Mouse (Mus musculus) CH12.LX (cell line): ENCODE data around the gene Trim62. TPM values are rescaled to one million over a fixed set of nuclear protein-coding genes. Genes with fewer than 3 reads are reported as not detected.
A peak's percentile ranks its signal among the peaks of the same experiment; 100 is the strongest.

Experiments
- DNase-seq: peaks from one replicate; pipeline ENCODE4 v3.0.0-alpha.2; 2013; ENCODE audit errors: extremely low read depth
- H3K27ac ChIP-seq: 2 replicates; pipeline ENCODE4 v1.5.1; 2012; ENCODE audit warnings: low read depth, mild to moderate bottlenecking, control low read depth, moderate library complexity; ENCODE audit not compliant: insufficient read depth
- H3K27me3 ChIP-seq: replicated peaks from 2 replicates; pipeline ENCODE3; 2012; ENCODE audit warnings: inconsistent platforms
- H3K36me3 ChIP-seq, 2 experiments: replicated peaks in 1 of 2; 2 replicates each; pipeline versions ENCODE3 to v1.6.1; 2012; ENCODE audit warnings: inconsistent platforms in 1 of 2, low read length in 1 of 2, mild to moderate bottlenecking in 1 of 2, mixed read lengths in 1 of 2, moderate library complexity in 1 of 2; ENCODE audit not compliant: control insufficient read depth in 1 of 2, insufficient read depth in 1 of 2
- H3K4me1 ChIP-seq, 2 experiments: 2 replicates each; pipeline ENCODE4 v1.6.1; 2012; ENCODE audit warnings: inconsistent platforms in 1 of 2, moderate library complexity in 1 of 2; ENCODE audit not compliant: insufficient read depth in 2 of 2, control insufficient read depth in 1 of 2
- H3K4me2 ChIP-seq: 2 replicates; pipeline ENCODE4 v1.6.1; 2012; ENCODE audit warnings: low read depth, mild to moderate bottlenecking, control low read depth; ENCODE audit not compliant: poor library complexity, insufficient read depth, severe bottlenecking
- H3K4me3 ChIP-seq, 3 experiments: fragments of 150-350 bp in 1 of 3; sonication (generic) in 1 of 3; replicated peaks in 1 of 3; 2 replicates each; pipeline versions ENCODE3 to v1.5.1; 2011 to 2012; ENCODE audit warnings: low read depth in 2 of 3, low read length in 2 of 3, mild to moderate bottlenecking in 2 of 3, moderate library complexity in 2 of 3, control low read depth in 1 of 3, improper control_type of control experiment in 1 of 3, inconsistent platforms in 1 of 3, mixed read lengths in 1 of 3; ENCODE audit not compliant: poor library complexity in 1 of 3
- H3K79me2 ChIP-seq: replicated peaks from 2 replicates; pipeline ENCODE4 v1.6.1; 2012; ENCODE audit warnings: mild to moderate bottlenecking, moderate library complexity; ENCODE audit not compliant: control insufficient read depth, poor library complexity, insufficient read depth, severe bottlenecking; ENCODE audit errors: extremely low read depth
- H3K9ac ChIP-seq: 2 replicates; pipeline ENCODE4 v1.6.1; 2012; ENCODE audit warnings: low read depth, mild to moderate bottlenecking, control low read depth, moderate library complexity; ENCODE audit not compliant: insufficient read depth
- H3K9me3 ChIP-seq: replicated peaks from 2 replicates; pipeline ENCODE3; 2012; ENCODE audit warnings: low read length, inconsistent platforms, mixed read lengths
- ELF1 ChIP-seq: IDR thresholded peaks from 2 replicates; pipeline ENCODE4 v1.6.1; 2014; ENCODE audit warnings: low read depth, mild to moderate bottlenecking, inconsistent platforms, low read length, improper control_type of control experiment
- HCFC1 ChIP-seq: IDR thresholded peaks from 2 replicates; pipeline ENCODE4 v1.6.1; 2012; ENCODE audit warnings: low read depth, mild to moderate bottlenecking, inconsistent platforms, low read length, improper control_type of control experiment
- MEF2A ChIP-seq: IDR thresholded peaks from 2 replicates; pipeline ENCODE4 v1.6.1; 2014; ENCODE audit warnings: low read depth, mild to moderate bottlenecking, inconsistent platforms, low read length, improper control_type of control experiment, borderline replicate concordance
- MXI1 ChIP-seq: IDR thresholded peaks from 2 replicates; pipeline ENCODE4 v1.6.1; 2011; ENCODE audit warnings: mild to moderate bottlenecking, low read depth, low read length, improper control_type of control experiment
- MYC ChIP-seq: IDR thresholded peaks from 2 replicates; pipeline ENCODE4 v1.6.1; 2011; ENCODE audit warnings: low read depth, mild to moderate bottlenecking, improper control_type of control experiment, low read length
- NRF1 ChIP-seq: IDR thresholded peaks from 2 replicates; pipeline ENCODE4 v1.6.1; 2014; ENCODE audit warnings: low read depth, mild to moderate bottlenecking, inconsistent platforms, low read length, improper control_type of control experiment, moderate library complexity
- PAX5 ChIP-seq: IDR thresholded peaks from 2 replicates; pipeline ENCODE4 v1.6.1; 2012; ENCODE audit warnings: low read length, inconsistent platforms, mixed read lengths
- USF1 ChIP-seq: IDR thresholded peaks from 2 replicates; pipeline ENCODE4 v1.6.1; 2014; ENCODE audit warnings: low read depth, mild to moderate bottlenecking, inconsistent platforms, low read length, improper control_type of control experiment
- USF2 ChIP-seq: conservative IDR thresholded peaks from 2 replicates; pipeline ENCODE4 v1.6.1; 2011; ENCODE audit warnings: low read depth, low read length, improper control_type of control experiment
- dilution Hi-C: fragments of 300-500 bp; cut with MboI; formaldehyde crosslinking; loops from 2 replicates; pipeline ENCODE4 v1.14.3; 2020; ENCODE audit warnings: low sequenced_read_pairs; ENCODE audit not compliant: extremely low pct_unique_long_range_greater_than_20kb, extremely low pct_ligation_motif_present
- in situ Hi-C: fragments of 300-500 bp; cut with MboI; formaldehyde crosslinking; loops from 3 replicates; pipeline ENCODE4 v1.14.3; 2019; ENCODE audit warnings: low sequenced_read_pairs, low pct_ligation_motif_present, low pct_unique_long_range_greater_than_20kb, mixed read lengths
- polyA plus RNA-seq: library from polyadenylated mRNA; unstranded; fragments of >175 nt; gene quantifications from 2 replicates; pipeline ENCODE4 v1.2.1, GENCODE M21; 2012; ENCODE audit warnings: low read depth; ENCODE audit not compliant: insufficient read length
- total RNA-seq, 2 experiments: library from RNA; depleted of rRNA; stranded (reverse); fragments of 300-350 nt in 1 of 2; fragments of >200 nt in 1 of 2; gene quantifications; 2 replicates each; pipeline ENCODE4 v1.2.3; 2012 to 2014

The Trim62 gene
- total and polyA plus RNA-seq, 3 experiments = 0.40 to 2.7 (median 0.98) TPM

- no peak overlapping the region for H3K9ac ChIP-seq
- no peak for TF ChIP-seq ELF1
- no peak for TF ChIP-seq MXI1
- peak; percentile 59 for TF ChIP-seq USF2
- TF ChIP-seq USF1 = peak; percentile 69
- TF ChIP-seq MEF2A = no peak
- H3K79me2 ChIP-seq = no peaks in the 10 kb centered on the region
Measured at GRCm38 (mm10) chr4:128841259-128841658, 42.1 kb upstream of the Trim62 start.

GRCm38 (mm10) chr4:128844566-128844965, 38.8 kb upstream of the Trim62 start:
- Histone ChIP-seq H3K4me2 (no peak overlapping the region), H3K4me3 (no peak overlapping the region), H3K4me1 (peaks cover 14 to 25% of the 10 kb centered on the region in 2 experiments), H3K27ac (no peak overlapping the region), H3K36me3 (no peaks in the 10 kb centered on the region), H3K9me3 (no peaks in the 10 kb centered on the region), H3K9ac (no peak overlapping the region), H3K27me3 (no peaks in the 10 kb centered on the region), H3K79me2 (no peaks in the 10 kb centered on the region)
- in situ Hi-C loops = no loop called here
- no peak for TF ChIP-seq PAX5
- no peak for DNase-seq
- dilution Hi-C loops = no loop called here

More at GRCm38 (mm10) chr4:128841259-128841658, 42.1 kb upstream of the Trim62 start:
- no peak overlapping the region for H3K27ac ChIP-seq
- H3K4me1 ChIP-seq = peaks cover 13 to 31% of the 10 kb centered on the region in 2 experiments
- no peak overlapping the region for H3K4me3 ChIP-seq
- H3K36me3 ChIP-seq = no peaks in the 10 kb centered on the region
- in situ Hi-C loops (no loop called here), dilution Hi-C loops (no loop called here)
- H3K4me2 ChIP-seq = peak overlapping the region; percentile 74
- H3K9me3 ChIP-seq = no peaks in the 10 kb centered on the region
- DNase-seq = no peak
- H3K27me3 ChIP-seq = no peaks in the 10 kb centered on the region

- no peak for DNase-seq
- H3K4me3 ChIP-seq = no peak overlapping the region
- no peaks in the 10 kb centered on the region for H3K79me2 ChIP-seq
- no peak overlapping the region for H3K27ac ChIP-seq
- H3K9me3 ChIP-seq = no peaks in the 10 kb centered on the region
- dilution Hi-C loops (no loop called here), in situ Hi-C loops (no loop called here)
- H3K36me3 ChIP-seq = no peaks in the 10 kb centered on the region
- TF ChIP-seq MEF2A = no peak
- TF ChIP-seq NRF1 = no peak
- TF ChIP-seq HCFC1 = no peak
- TF ChIP-seq MYC = no peak
- no peak overlapping the region for H3K9ac ChIP-seq
- H3K27me3 ChIP-seq = no peaks in the 10 kb centered on the region
- H3K4me1 ChIP-seq = peaks cover 9 to 16% of the 10 kb centered on the region in 2 experiments
- H3K4me2 ChIP-seq = no peak overlapping the region
Measured at GRCm38 (mm10) chr4:128845367-128845973, 37.9 kb upstream of the Trim62 start.
